Mouse (Mus musculus) heart, postnatal 0 days (tissue): ENCODE measurements around the gene P2rx5. TPM values are rescaled to one million over a fixed set of nuclear protein-coding genes. Genes with fewer than 3 reads are reported as not detected.

Source experiments
- ATAC-seq: fragments of 200-750 bp; cut with Nextera tagmentation; 2 replicates; pipeline ENCODE4 v1.8.0; 2017; ENCODE audit warnings: low read depth, moderate number of reproducible peaks, moderate library complexity; ENCODE audit not compliant: insufficient read depth
- DNase-seq: peaks from one replicate; pipeline ENCODE4 v3.0.0-alpha.2; 2016; ENCODE audit warnings: low spot score
- H3K27ac ChIP-seq: fragments of 300-500 bp; sonication (generic); 2 replicates; pipeline ENCODE4 v1.5.1; 2014; ENCODE audit warnings: low read depth, mild to moderate bottlenecking
- H3K27me3 ChIP-seq: fragments of 300-500 bp; sonication (generic); 2 replicates; pipeline ENCODE4 v1.6.1; 2014; ENCODE audit warnings: low read length, mixed read lengths; ENCODE audit not compliant: control insufficient read depth, insufficient read depth
- H3K36me3 ChIP-seq: fragments of 300-500 bp; sonication (generic); replicated peaks from 2 replicates; pipeline ENCODE4 v1.6.1; 2014; ENCODE audit warnings: low read length, mixed read lengths; ENCODE audit not compliant: control insufficient read depth, insufficient read depth
- H3K4me1 ChIP-seq: fragments of 300-500 bp; sonication (generic); 2 replicates; pipeline ENCODE4 v1.6.1; 2014; ENCODE audit warnings: antibody characterized with exemption; ENCODE audit not compliant: control insufficient read depth, insufficient read depth
- H3K4me2 ChIP-seq: fragments of 300-500 bp; sonication (generic); 2 replicates; pipeline ENCODE4 v1.6.1; 2014; ENCODE audit warnings: low read depth, mild to moderate bottlenecking, low read length, moderate library complexity
- H3K4me3 ChIP-seq: fragments of 300-500 bp; sonication (generic); 2 replicates; pipeline ENCODE4 v1.5.1; 2014; ENCODE audit warnings: low read depth, low read length
- H3K9ac ChIP-seq: fragments of 300-500 bp; sonication (generic); replicated peaks from 2 replicates; pipeline ENCODE4 v1.6.1; 2014; ENCODE audit warnings: low read depth, low read length, mixed read lengths
- H3K9me3 ChIP-seq: fragments of 300-500 bp; sonication (generic); replicated peaks from 2 replicates; pipeline ENCODE4 v1.6.1; 2016; ENCODE audit warnings: low read length; ENCODE audit not compliant: control insufficient read depth
- CTCF ChIP-seq: IDR thresholded peaks from 2 replicates; pipeline ENCODE4 v1.5.1; 2016; ENCODE audit warnings: antibody characterized with exemption, control low read depth, low read depth
- EP300 ChIP-seq: IDR thresholded peaks from 2 replicates; pipeline ENCODE4 v1.6.1; 2016; ENCODE audit warnings: antibody characterized with exemption, low read depth
- WGBS: fragments of 180-500 bp; shearing (Covaris S2); extraction: QIAGEN DNeasy Blood & Tissue Kit; methylation state at CpG from one replicate; pipeline ENCODE4 v1.1.7; 2014; 5-methylcytosine and 5-hydroxymethylcytosine counted together
- polyA plus RNA-seq: library from polyadenylated mRNA; unstranded; fragments of >200 nt; fragmentation: Nextera tagmentation; extraction: Ambion mirVana; gene quantifications from 2 replicates; pipeline ENCODE4 v1.2.1, GENCODE M21; 2015
- total RNA-seq: library from RNA; depleted of rRNA; stranded (reverse); fragments of >200 nt; gene quantifications from 2 replicates; pipeline ENCODE4 v1.2.3, GENCODE M21; 2014; ENCODE audit warnings: low replicate concordance; rRNA removed

The P2rx5 gene
- total RNA-seq = 2.0 and 4.3 TPM in 2 replicates
- polyA plus RNA-seq = 1.6 and 1.7 TPM in 2 replicates

GRCm38 (mm10) chr11:73159957-73160810 lies at the start of gene P2rx5:
Gene P2rx5, plus strand, starts transcription at chr11:73160421.
- Histone ChIP-seq H3K9ac (peak within 1 kb of the TSS; percentile 54), H3K4me1 (peaks cover 6% of the 10 kb centered on the region; the same call in 1 of the 2 replicates), H3K9me3 (no peaks in the 10 kb centered on the region), H3K27ac (peak within 1 kb of the TSS; percentile 79), H3K4me2 (peak within 1 kb of the TSS; percentile 70), H3K4me3 (peak within 1 kb of the TSS; percentile 49), H3K36me3 (no peaks in the 10 kb centered on the region), H3K27me3 (peaks cover 19% of the 10 kb centered on the region)
- 4% methylated on average over 49 of the region's 49 CpGs for WGBS
- TF ChIP-seq CTCF (no peak), EP300 (no peak)
- peak; percentile 75 for ATAC-seq
- DNase-seq = peak; percentile 41

GRCm38 (mm10) chr11:73111414-73111813 lies 48.8 kb upstream of the P2rx5 start:
- Histone ChIP-seq H3K4me3 (no peak overlapping the region), H3K36me3 (no peaks in the 10 kb centered on the region), H3K4me1 (peaks cover 19% of the 10 kb centered on the region), H3K27ac (no peak overlapping the region), H3K9me3 (no peaks in the 10 kb centered on the region), H3K4me2 (no peak overlapping the region), H3K27me3 (no peaks in the 10 kb centered on the region), H3K9ac (no peak overlapping the region)
- TF ChIP-seq EP300 (no peak), CTCF (no peak)
- ATAC-seq = no peak
- DNase-seq = no peak
- WGBS = 77% methylated on average over 6 of the region's 6 CpGs

- no peak for TF ChIP-seq CTCF
- TF ChIP-seq EP300 = no peak
- no peak for ATAC-seq
- no peaks in the 10 kb centered on the region for H3K9me3 ChIP-seq
- 0 out of 2 replicates have a peak, but pooled peaks cover 4% of the 10 kb centered on the region for H3K4me1 ChIP-seq
- H3K27ac ChIP-seq = no peak overlapping the region
- WGBS = 90% methylated on average over 6 of the region's 6 CpGs
- H3K9ac ChIP-seq = no peak overlapping the region
- H3K4me3 ChIP-seq = no peak overlapping the region
- H3K27me3 ChIP-seq = no peaks in the 10 kb centered on the region
- H3K4me2 ChIP-seq = no peak overlapping the region
- no peak for DNase-seq
- H3K36me3 ChIP-seq = no peaks in the 10 kb centered on the region
These were observed 33.7 kb upstream of the P2rx5 start for GRCm38 (mm10) chr11:73126495-73126894.

- peak; percentile 57 for TF ChIP-seq CTCF
- no peak for TF ChIP-seq EP300
- WGBS = 61% methylated on average over 7 of the region's 7 CpGs
- Histone ChIP-seq H3K4me1 (peaks cover 22% of the 10 kb centered on the region), H3K27ac (no peak overlapping the region), H3K27me3 (no peaks in the 10 kb centered on the region), H3K4me2 (no peak overlapping the region), H3K36me3 (peaks cover 13% of the 10 kb centered on the region; the same call in 1 of the 2 replicates), H3K9ac (no peak overlapping the region), H3K9me3 (no peaks in the 10 kb centered on the region), H3K4me3 (no peak overlapping the region)
- DNase-seq (peak; percentile 26), ATAC-seq (peak; percentile 63; the same call in 1 of the 2 replicates)
These were observed 29.2 kb upstream of the P2rx5 start for GRCm38 (mm10) chr11:73131020-73131419.

GRCm38 (mm10) chr11:73132999-73133398 lies 27.2 kb upstream of the P2rx5 start:
- no peaks in the 10 kb centered on the region for H3K9me3 ChIP-seq
- H3K36me3 ChIP-seq = peaks cover 13% of the 10 kb centered on the region; the same call in 1 of the 2 replicates
- no peak for DNase-seq
- no peak overlapping the region for H3K27ac ChIP-seq
- H3K27me3 ChIP-seq = no peaks in the 10 kb centered on the region
- no peak for ATAC-seq
- 82% methylated on average over 6 of the region's 6 CpGs for WGBS
- H3K9ac ChIP-seq = no peak overlapping the region
- no peak overlapping the region for H3K4me2 ChIP-seq
- no peak overlapping the region for H3K4me3 ChIP-seq
- peaks cover 33% of the 10 kb centered on the region for H3K4me1 ChIP-seq
- TF ChIP-seq CTCF (no peak), EP300 (no peak)
